Mouse (Mus musculus): ENCODE results near the gene Sdk1.

GRCm38 (mm10) chr5:141289611-141290010 is 48.3 kb downstream of the Sdk1 start:
- TF ChIP-seq POLR2A (IDR thresholded peaks at IDR 0.05; ENCODE audit: extremely low read depth, insufficient read depth, low read length): no peak
- no peak for TF ChIP-seq CTCF (IDR thresholded peaks at IDR 0.05; ENCODE audit: low read depth, low read length)
